8 mouse cellular contexts compared by ENCODE assay signal in genomic region chr7:25282731-25283211, GRCm38 (mm10). TPM values are rescaled to one million over a fixed set of nuclear protein-coding genes. Genes with fewer than 3 reads are reported as not detected.
DNase-seq lines count a peak whose midpoint lies in the region; ATAC-seq and TF ChIP-seq lines count a peak whose summit lies in the region.

No protein-coding gene starts in this region.

- TF ChIP-seq EP300 in lung, postnatal 0 days (IDR thresholded peaks at IDR 0.05), result no peak

- H3K4me1 ChIP-seq in kidney, adult 2 months (ENCODE audit: control insufficient read depth, insufficient read depth, low read length), result peaks cover 23% of the 10 kb centered on the region
- H3K4me1 ChIP-seq in lung, postnatal 0 days (ENCODE audit: insufficient read depth, low read depth, low read length), result peaks cover 33% of the 10 kb centered on the region; the same call in 1 of the 2 replicates
- peaks cover 43% of the 10 kb centered on the region for H3K4me1 ChIP-seq in stomach, embryonic 15.5 days

- peak; percentile 56 for DNase-seq in left cerebral cortex, postnatal 4 days
- DNase-seq in left cerebral cortex, adult 9 months (ENCODE audit: low spot score in 2 of 2), result no peak
- peak; percentile 67 for DNase-seq in brain, adult 2 months (ENCODE audit: low read depth, low spot score)
- DNase-seq in gastrocnemius, postnatal 36 days, result peak; percentile 2 to 46
- peak; percentile 57 for DNase-seq in kidney, adult 2 months
- peak; percentile 57 for DNase-seq in lung, postnatal 0 days (ENCODE audit: low spot score)
- no peak for DNase-seq in right cerebral cortex, postnatal 4 days

- H3K4me2 ChIP-seq in lung, postnatal 0 days (replicated peaks; ENCODE audit: low read depth, low read length), result peak overlapping the region; percentile 91
- peak overlapping the region; percentile 73 for H3K4me2 ChIP-seq in stomach, embryonic 15.5 days

- peak overlapping the region; percentile 48 for H3K9ac ChIP-seq in lung, postnatal 0 days (replicated peaks; ENCODE audit: low read depth)
- peak overlapping the region; percentile 71 for H3K9ac ChIP-seq in stomach, embryonic 15.5 days

- H3K27ac ChIP-seq in kidney, adult 2 months (ENCODE audit: insufficient read depth, low read depth, low read length), result peak overlapping the region; percentile 21; the same call in 1 of the 2 replicates
- peak overlapping the region; percentile 96 for H3K27ac ChIP-seq in lung, postnatal 0 days (ENCODE audit: low read length)
- peak overlapping the region; percentile 99 for H3K27ac ChIP-seq in stomach, embryonic 15.5 days

- no peak for TF ChIP-seq CTCF in kidney, adult 2 months (conservative IDR thresholded peaks at IDR 0.05; ENCODE audit: insufficient read depth, insufficient read length, low read depth, low read length)
- TF ChIP-seq CTCF in lung, postnatal 0 days (IDR thresholded peaks at IDR 0.05), result peak; percentile 46

- peak overlapping the region; percentile 67 for H3K4me3 ChIP-seq in kidney, adult 2 months (ENCODE audit: insufficient read depth, low read depth, low read length)
- peak overlapping the region; percentile 80 for H3K4me3 ChIP-seq in lung, postnatal 0 days (ENCODE audit: low read depth, low read length)
- H3K4me3 ChIP-seq in stomach, embryonic 15.5 days (replicated peaks), result peak overlapping the region; percentile 71

- no peaks in the 10 kb centered on the region for H3K27me3 ChIP-seq in kidney, adult 2 months (replicated peaks; ENCODE audit: control insufficient read depth, insufficient read depth, low read length)
- no peaks in the 10 kb centered on the region for H3K27me3 ChIP-seq in lung, postnatal 0 days (replicated peaks; ENCODE audit: insufficient read depth, low read length)
- no peaks in the 10 kb centered on the region for H3K27me3 ChIP-seq in stomach, embryonic 15.5 days (replicated peaks)

- H3K36me3 ChIP-seq in kidney, adult 2 months (ENCODE audit: control insufficient read depth, insufficient read depth, low read length), result no peaks in the 10 kb centered on the region; the same call in 1 of the 2 replicates
- peaks cover 22% of the 10 kb centered on the region for H3K36me3 ChIP-seq in lung, postnatal 0 days (ENCODE audit: insufficient read depth, low read length)
- peaks cover 30% of the 10 kb centered on the region for H3K36me3 ChIP-seq in stomach, embryonic 15.5 days

- intact Hi-C loops in left cerebral cortex, postnatal 4 days (cut with DNase I), result no loop called here
- intact Hi-C loops in gastrocnemius, postnatal 36 days (cut with DNase I), result no loop called here

- WGBS in kidney, adult 2 months, result 1% methylated on average over 30 of the region's 36 CpGs
- under 1% methylated on average over 26 of the region's 36 CpGs for whole genome bisulfite sequencing in lung, postnatal 0 days
- 0% methylated on average over 33 of the region's 36 CpGs for WGBS in stomach, embryonic 15.5 days

- no peaks in the 10 kb centered on the region for H3K9me3 ChIP-seq in lung, postnatal 0 days (ENCODE audit: low read length)
- H3K9me3 ChIP-seq in stomach, embryonic 15.5 days, result no peaks in the 10 kb centered on the region

- ATAC-seq in lung, postnatal 0 days, result no peak
- no peak for ATAC-seq in stomach, embryonic 15.5 days (ENCODE audit: insufficient read depth, low FRiP score, low read depth)

- TF ChIP-seq POLR2A in kidney, adult 2 months (IDR thresholded peaks at IDR 0.05; ENCODE audit: low read depth, low read length), result no peak

RNA-seq across cellular contexts. Expression of gene Pafah1b3, which starts 15.0 kb away (rescaled TPM):
- total RNA-seq in left cerebral cortex, postnatal 4 days (2021), result 100 to 1,000 TPM; 234 to 250 TPM
- total RNA-seq in gastrocnemius, postnatal 36 days (2021), result 1 to 10 TPM in 1 of 2 experiments, under 1 TPM in 1; 0.86 to 1.3 TPM
- polyA plus RNA-seq in kidney, adult 2 months (2012; rRNA removed), result 48.9 and 50.2 TPM in 2 replicates
- polyA plus RNA-seq in lung, postnatal 0 days (2015; fragmentation: Nextera tagmentation; extraction: Ambion mirVana), result 83.8 and 87.1 TPM in 2 replicates
- polyA plus RNA-seq in stomach, embryonic 15.5 days (2015; fragmentation: Nextera tagmentation; extraction: Ambion mirVana), result 201 and 215 TPM in 2 replicates

RNA-seq across cellular contexts. Expression of gene Cic, which starts 15.3 kb away (rescaled TPM):
- 100 to 1,000 TPM; 324 to 333 TPM for total RNA-seq in left cerebral cortex, postnatal 4 days (2021)
- 10 to 100 TPM; 31.4 to 37.6 TPM for total RNA-seq in gastrocnemius, postnatal 36 days (2021)
- polyA plus RNA-seq in kidney, adult 2 months (2012; rRNA removed), result 41.8 and 41.9 TPM in 2 replicates
- 26.5 and 31.9 TPM in 2 replicates for polyA plus RNA-seq in lung, postnatal 0 days (2015; fragmentation: Nextera tagmentation; extraction: Ambion mirVana)
- polyA plus RNA-seq in stomach, embryonic 15.5 days (2015; fragmentation: Nextera tagmentation; extraction: Ambion mirVana), result 33.8 and 36.4 TPM in 2 replicates

RNA-seq across cellular contexts. Expression of gene Prr19, which starts 18.4 kb away (rescaled TPM):
- under 1 TPM; 0.52 to 0.87 TPM for total RNA-seq in left cerebral cortex, postnatal 4 days (2021)
- total RNA-seq in gastrocnemius, postnatal 36 days (2021), result not detected
- polyA plus RNA-seq in kidney, adult 2 months (2012; rRNA removed), result 0.08 TPM in 1 of 2 replicates, not detected in the other
- polyA plus RNA-seq in lung, postnatal 0 days (2015; fragmentation: Nextera tagmentation; extraction: Ambion mirVana), result not detected in 2 replicates
- polyA plus RNA-seq in stomach, embryonic 15.5 days (2015; fragmentation: Nextera tagmentation; extraction: Ambion mirVana), result 0.41 and 0.49 TPM in 2 replicates

RNA-seq across cellular contexts. Expression of gene Tmem145, which starts 23.1 kb away (rescaled TPM):
- 100 to 1,000 TPM in 1 of 2 experiments, 10 to 100 TPM in 1; 99.6 to 104 TPM for total RNA-seq in left cerebral cortex, postnatal 4 days (2021)
- not detected for total RNA-seq in gastrocnemius, postnatal 36 days (2021)
- polyA plus RNA-seq in kidney, adult 2 months (2012; rRNA removed), result 0.28 and 0.35 TPM in 2 replicates
- 0.08 TPM in 1 of 2 replicates, not detected in the other for polyA plus RNA-seq in lung, postnatal 0 days (2015; fragmentation: Nextera tagmentation; extraction: Ambion mirVana)
- polyA plus RNA-seq in stomach, embryonic 15.5 days (2015; fragmentation: Nextera tagmentation; extraction: Ambion mirVana), result 1.4 and 1.6 TPM in 2 replicates

RNA-seq across cellular contexts. Expression of gene Erf, which starts 32.2 kb away (rescaled TPM):
- 10 to 100 TPM; 29.4 to 36.1 TPM for total RNA-seq in left cerebral cortex, postnatal 4 days (2021)
- 1 to 10 TPM; 5.0 to 6.1 TPM for total RNA-seq in gastrocnemius, postnatal 36 days (2021)
- polyA plus RNA-seq in kidney, adult 2 months (2012; rRNA removed), result 37.0 and 46.2 TPM in 2 replicates
- 8.7 and 10.3 TPM in 2 replicates for polyA plus RNA-seq in lung, postnatal 0 days (2015; fragmentation: Nextera tagmentation; extraction: Ambion mirVana)
- 13.0 and 17.6 TPM in 2 replicates for polyA plus RNA-seq in stomach, embryonic 15.5 days (2015; fragmentation: Nextera tagmentation; extraction: Ambion mirVana)

Comparison
In these comparisons a context has a peak if more than half of its experiments do, and no peak if none do; other contexts are left out.
1. DNase-seq: peak in left cerebral cortex, postnatal 4 days (single experiment), brain, adult 2 months (single experiment), gastrocnemius, postnatal 36 days (2 of 2), kidney, adult 2 months (single experiment) and lung, postnatal 0 days (single experiment); none in left cerebral cortex, adult 9 months (0 of 2) and right cerebral cortex, postnatal 4 days (single experiment).
2. H3K27ac ChIP-seq: peak in every context shown above with its lines; median percentile 99 in stomach, embryonic 15.5 days; 96 in lung, postnatal 0 days; 21 in kidney, adult 2 months.
3. Peak in every context shown above with its lines, with median percentiles within 50 percentile points of each other: H3K4me3 ChIP-seq.